Mouse (Mus musculus) left cerebral cortex, postnatal 36 days (tissue): ENCODE data around the gene Purb. TPM values are rescaled to one million over a fixed set of nuclear protein-coding genes. Genes with fewer than 3 reads are reported as not detected.
A peak's percentile ranks its signal among the peaks of the same experiment; 100 is the strongest.

Experiments
- DNase-seq, 2 experiments: peaks; one replicate each; pipeline ENCODE4 v3.0.0; 2021 to 2022; ENCODE audit warnings: low spot score in 2 of 2, mixed read lengths in 1 of 2
- intact Hi-C: fragments of 180-260 bp; cut with DNase I; formaldehyde crosslinking; loops from one replicate; pipeline ENCODE4 v1.15.1; 2025
- total RNA-seq, 2 experiments: library from RNA; stranded (reverse); gene quantifications; 2 replicates each; pipeline ENCODE4 v1.2.3; 2021

The Purb gene
- total RNA-seq: 100 to 1,000 TPM; 283 to 295 TPM

DNA sequence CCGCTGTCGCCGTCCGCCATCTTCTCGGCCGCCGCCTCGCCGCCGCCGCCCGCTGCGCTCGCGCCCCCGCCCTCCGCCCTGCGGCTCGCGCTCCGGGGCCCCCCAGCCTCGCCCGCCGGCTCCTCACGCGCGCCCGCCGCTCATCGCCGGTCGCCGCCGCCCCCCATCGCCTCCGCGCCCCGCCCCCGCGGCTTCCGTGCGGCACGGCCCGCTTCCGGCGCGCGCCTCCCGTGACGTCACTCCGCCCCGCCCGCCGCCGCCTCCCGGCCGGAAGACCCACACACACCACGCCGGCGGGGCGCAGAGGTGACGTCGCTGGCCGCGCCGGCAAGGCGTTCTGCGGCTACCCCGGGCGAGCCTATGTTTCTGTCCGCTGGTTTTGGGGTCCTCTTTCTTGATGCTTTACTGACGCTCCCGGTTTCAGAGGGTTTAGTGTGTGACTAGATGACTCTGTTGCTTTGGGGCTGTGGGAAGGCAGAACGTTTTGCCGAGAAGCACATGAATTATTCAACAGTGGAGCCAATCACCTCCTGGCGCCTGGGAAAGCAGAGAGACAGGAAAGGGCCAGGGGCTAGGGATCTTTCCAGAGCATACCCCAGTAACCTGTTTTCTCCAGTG is at the start of gene Purb:
Gene Purb (minus strand): TSS at position 51 of the 618 bp plus-strand sequence.
- DNase-seq: peak; percentile 91 to 94
- intact Hi-C loops: loop anchor here (1.0 to 5.0 kb wide), 2 partner anchors 51 to 70 kb away; partner anchors contain the start of gene Ccm2

DNA sequence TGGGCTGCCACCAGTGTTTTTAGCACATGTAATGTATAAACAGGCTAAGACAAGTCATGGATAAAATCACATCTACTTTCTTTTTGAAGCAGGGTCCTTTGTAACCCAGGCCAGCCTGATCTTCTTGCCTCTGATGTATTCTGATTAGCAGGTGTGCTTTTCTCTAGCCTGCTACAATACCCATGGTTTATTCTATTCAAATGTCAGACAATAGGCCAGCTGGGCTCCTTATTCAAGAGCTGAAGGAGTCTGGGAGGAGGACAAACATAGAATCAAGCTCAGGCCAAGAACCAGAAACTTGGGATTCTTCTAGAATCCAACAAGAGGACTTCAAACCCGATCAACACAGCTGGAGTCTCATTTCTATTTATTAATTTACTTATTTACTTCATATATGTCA is 49.5 kb upstream of the Purb start:
- no peak for DNase-seq
- intact Hi-C loops: loop anchor here (5.0 kb wide), 1 partner anchor 48 kb away; the partner anchor contains the start of gene Purb

DNA sequence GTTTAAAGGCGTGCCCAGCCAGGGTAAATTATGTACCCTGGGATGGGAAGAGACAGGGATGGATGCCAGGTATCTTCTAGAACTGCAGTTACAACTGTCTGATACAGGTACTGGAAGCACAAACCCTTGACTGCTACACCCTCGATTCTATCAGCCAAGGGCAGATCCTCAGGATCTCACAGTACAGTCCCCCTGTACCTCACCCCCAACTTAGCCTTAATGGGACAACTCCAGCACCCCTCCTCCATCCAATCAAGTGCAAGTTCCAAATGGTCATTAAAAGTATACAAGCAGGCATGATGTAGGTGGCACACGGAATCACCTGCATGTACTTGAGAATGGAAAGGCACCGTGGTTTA is 49.1 kb upstream of the Purb start:
- no peak for DNase-seq
- intact Hi-C loops: loop anchor here (5.0 kb wide), 1 partner anchor 48 kb away; the partner anchor contains the start of gene Purb

DNA sequence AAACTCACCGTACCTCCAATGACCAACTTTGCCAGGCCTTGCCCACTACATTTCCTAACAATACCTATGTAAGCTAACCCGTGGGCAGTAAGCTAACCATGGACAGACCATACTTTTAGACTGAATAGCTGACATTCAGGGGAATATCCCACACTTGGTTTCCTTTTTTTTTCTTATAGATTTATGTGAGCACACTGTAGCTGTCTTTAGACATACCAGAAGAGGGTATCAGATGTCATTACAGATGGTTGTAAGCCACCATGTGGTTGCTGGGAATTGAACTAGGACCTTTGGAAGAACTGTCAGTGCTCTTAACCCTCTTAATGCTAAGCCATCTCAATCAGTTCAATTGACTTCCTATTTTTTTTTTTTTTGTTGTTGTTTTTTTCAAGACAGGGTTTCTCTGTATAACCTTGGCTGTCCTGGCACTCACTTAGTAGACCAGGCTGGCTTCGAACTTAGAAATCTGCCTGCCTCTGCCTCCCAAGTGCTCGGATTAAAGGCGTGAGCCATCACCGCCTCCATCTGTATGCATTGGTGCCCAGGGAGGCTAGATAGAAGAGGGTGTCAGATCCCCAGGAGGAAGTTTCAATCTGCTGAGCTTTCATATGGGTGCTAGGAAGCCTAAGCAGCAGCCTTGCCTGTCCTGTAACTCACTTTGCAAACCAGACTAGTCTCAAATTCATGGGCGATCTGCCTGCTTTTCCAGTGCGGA is 48.6 kb upstream of the Purb start:
- no peak for DNase-seq
- intact Hi-C loops: no loop called here

DNA sequence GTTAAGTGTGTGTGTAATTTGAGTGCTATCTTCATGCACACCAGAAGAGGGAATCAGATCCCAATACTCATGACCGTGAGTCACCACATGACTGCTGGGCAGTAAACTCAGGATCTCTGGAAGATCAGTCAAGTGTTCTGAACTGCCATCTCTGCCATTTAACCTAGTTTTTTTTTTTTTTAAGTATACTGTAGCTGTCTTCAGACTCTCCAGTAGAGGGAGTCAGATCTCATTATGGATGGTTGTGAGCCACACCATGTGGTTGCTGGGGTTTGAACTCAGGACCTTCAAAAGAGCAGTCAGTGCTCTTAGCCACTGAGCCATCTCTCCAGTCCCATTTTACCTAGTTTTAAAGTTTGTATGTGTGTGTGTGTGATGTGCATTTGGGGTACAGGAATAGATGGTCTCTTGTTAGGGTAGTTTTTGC is 48.0 kb upstream of the Purb start:
- intact Hi-C loops: no loop called here
- DNase-seq: no peak

DNA sequence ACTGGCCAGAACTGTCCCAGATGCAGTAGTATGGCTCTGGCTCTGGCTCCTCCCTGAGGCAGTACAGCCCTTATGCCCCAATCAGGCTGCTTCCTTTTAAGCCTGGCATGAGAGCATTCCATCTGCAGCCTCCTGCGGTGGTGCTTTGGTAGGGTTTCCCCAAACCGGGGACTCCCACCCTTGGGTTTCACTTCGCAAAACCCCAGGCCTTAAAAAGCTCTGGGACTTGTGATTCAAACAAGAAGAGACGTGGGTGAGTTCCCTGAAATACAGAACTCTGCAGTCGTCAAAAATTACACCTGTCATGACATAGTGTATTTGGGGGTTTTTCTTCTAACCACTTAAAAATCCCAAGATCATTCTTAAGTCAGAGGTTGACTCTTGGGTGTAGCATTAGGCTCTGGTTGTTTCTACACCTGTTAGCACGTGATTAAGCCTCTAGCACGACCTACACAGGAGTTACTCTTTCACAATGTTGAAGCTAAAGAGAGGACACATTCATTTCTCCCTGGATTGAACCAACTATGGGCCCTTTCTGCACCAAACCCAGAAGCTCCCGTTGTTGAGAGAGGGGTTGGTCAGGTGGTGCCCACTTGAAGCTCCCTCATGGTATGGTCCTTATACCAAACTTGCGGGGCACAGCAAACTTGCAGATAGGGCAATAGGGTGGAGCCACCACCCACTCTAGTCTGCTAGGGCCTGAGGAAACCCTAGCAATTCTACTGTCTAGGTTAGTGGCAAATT is 47.2 kb upstream of the Purb start:
- intact Hi-C loops: no loop called here
- DNase-seq: no peak

DNA sequence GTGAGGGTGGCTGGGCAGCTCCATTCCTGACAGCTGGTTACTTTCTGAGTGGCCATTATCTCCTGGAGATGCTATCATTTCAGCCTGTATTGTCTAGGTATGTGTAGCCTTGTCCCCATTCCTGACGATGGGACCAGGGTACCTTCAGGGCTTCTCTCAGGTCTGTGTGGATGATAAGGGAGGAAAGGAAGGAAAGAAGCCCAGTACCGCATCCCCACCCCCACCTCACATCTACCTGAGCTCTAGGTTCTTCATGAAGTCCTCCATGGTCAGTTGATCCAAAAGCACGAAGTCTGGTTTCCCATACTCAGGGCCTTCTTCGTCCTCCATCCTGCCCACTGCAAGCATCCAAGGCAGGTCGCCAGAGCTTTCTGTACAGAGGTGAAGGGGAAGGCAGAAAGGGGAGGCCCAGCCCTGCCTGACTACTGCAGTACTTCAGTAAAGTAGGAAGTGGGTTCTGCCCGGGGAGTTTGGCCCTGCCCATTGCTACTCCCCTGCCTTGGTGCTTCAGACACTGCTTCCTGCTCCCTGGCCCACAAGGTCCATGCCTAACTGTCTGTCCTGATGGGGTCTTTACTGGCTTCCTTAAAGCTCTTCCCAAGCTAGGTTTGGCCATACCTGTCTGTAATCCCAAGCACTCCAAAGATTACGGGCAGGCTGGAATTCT is 44.9 kb upstream of the Purb start, which contains the start of gene Myo1g:
Gene Myo1g (minus strand): TSS at position 459 of the 667 bp plus-strand sequence.
- intact Hi-C loops: no loop called here

DNA sequence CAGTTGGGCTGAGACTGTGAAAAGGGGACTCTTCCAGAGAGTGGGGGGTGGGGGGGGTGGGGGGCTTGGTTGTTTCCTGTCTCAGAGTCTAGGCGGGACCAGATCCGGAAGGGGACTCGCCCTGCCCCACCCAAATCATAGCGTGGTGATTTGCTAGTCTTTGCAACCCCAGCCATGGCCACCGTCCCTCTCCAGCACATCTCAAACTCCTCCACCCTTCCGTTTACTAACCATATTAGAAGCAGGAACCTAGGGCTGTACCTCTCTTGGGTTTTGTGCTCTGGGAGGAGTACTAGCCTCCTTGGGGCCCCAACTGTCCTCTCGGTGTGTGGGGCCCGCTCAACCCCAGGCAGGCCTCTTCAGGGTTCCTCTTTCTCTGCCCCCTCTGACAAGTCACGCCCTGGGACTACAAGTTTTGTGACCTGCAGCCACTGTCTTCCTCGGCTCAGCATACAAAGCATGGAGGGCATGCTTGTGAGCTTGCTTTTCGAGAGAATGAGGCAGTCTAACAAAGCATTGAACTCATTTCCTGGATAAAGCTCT is 43.8 kb upstream of the Purb start:
- no peak for DNase-seq
- intact Hi-C loops: no loop called here

More for the DNA sequence above, 44.9 kb upstream of the Purb start, which contains the start of gene Myo1g:
- DNase-seq: no peak

DNA sequence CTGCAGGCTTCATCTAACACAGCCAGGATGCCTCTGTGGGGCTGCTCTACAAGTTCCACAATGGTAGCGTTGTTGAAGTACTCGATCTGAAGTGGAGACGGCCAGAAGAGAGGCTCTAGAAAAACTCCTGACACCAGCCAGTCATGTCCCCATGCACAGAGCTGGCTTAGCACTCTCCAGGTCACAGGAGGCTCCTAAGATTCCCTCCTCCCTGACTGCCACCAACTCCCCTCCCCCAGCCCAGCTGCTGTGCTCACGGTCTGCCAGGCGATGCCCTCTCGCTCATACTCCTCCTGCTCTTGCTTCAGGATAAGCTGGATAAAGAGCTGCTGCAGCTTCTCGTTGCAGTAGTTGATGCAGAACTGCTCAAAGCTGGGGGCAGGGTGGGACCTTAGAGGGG is 39.1 kb upstream of the Purb start:
- intact Hi-C loops: no loop called here
- DNase-seq: no peak

DNA sequence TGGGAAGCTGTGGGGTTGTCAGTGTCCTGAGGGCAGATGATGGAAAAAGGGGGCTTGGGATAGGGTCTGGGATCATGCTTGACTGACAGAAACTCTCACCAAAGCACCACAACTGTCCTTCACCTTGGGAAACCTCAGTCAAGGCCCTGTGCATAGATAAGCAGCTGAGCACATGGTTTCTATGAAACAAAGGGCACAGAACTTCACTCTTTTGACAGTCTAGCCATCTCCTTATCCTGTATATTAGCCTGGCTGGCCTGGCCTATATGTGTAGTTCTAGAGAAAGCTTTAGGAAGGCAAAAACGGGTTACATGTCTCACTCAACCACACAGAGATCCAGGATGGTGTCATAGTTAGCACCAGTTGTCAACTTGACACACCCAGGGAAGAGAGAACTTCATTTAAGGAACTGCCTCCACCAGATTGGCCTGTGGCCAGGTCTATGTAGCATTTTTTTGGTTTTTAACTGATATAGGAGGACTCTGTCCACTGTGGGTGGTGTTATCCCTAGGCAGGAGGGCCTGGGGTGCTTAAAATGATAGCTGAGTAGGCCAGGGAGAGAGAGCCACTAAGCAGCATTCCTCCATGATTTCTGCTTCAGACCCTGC is 32.7 kb upstream of the Purb start:
- intact Hi-C loops: no loop called here
- DNase-seq: no peak

DNA sequence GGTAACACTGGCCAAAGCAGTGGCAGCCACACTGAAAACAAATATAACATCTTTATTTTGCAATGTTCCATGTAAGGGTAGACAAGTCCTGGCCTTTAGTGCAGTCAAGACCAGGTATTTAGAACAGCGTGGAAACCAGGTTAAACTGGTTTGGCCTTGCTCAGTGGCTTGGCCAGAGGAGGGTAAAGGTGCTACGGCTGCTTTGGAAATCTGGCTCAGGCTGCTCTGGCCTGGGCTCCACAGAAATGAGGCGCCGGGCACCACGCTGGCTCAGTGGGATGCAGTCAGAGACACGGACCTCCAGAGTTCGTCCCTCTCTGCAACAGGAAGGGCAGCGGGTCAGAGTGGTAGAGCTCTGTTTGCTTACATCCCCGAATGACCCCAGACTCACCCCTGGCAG is 30.8 kb upstream of the Purb start:
- intact Hi-C loops: no loop called here
- no peak for DNase-seq

DNA sequence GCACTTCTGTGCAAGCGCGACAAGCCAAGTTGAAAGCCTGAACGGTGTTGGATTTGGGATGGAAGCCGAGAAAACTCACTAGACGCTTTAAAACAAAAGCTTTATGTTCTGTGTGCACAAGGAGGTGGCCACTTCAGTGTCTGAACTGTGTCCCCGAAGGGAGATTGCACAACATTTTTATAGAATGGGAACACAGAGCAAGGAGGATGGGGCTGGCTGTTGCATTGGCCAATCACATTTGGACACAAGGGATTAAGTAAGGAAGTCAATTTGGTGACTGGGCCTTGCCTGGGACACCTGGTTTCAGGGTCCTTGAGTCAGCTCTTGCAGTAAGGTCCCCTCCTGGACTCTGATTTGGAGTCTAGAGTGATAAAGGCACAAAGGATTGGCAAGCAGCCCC is 29.0 kb upstream of the Purb start:
- intact Hi-C loops: no loop called here

DNA sequence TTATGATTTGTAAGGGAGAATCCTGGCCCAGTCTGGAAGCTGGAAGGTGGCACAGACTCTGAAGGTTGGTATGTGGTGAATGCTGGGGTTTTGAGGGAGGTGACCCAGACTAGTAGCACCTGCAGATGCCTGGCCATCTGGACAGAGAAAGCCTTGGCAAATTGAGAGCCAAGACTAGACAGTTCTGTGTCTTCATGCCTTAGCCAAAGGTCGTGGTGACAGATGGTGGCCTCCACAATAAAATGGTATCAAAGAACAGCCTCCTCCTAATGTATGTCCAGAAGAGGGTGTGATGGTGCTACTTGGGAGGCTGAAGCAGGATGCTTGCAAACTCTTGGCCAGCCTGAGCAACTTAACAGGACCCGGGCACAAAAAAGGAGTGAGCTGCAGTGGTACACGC is 28.5 kb upstream of the Purb start:
- intact Hi-C loops: no loop called here
- no peak for DNase-seq

More for the DNA sequence above, 29.0 kb upstream of the Purb start:
- no peak for DNase-seq

DNA sequence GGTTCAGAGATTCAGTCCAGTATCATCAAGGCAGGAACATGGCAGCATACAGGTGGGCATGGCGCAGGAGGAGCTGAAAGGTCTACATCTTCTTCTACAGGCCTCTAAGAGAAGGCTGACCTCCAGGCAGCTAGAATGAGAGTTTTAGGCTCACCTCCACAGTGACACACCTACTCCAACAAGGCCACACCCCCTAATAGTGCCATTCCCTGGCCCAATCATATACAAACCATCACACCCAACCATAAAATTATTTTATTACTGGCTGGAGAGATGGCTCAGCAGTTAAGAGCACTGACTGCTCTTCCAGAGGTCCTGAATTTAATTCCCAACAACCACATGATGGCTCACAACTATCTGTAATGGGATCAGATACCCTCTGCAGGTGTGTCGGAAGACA is 26.8 kb upstream of the Purb start:
- intact Hi-C loops: no loop called here
- no peak for DNase-seq

DNA sequence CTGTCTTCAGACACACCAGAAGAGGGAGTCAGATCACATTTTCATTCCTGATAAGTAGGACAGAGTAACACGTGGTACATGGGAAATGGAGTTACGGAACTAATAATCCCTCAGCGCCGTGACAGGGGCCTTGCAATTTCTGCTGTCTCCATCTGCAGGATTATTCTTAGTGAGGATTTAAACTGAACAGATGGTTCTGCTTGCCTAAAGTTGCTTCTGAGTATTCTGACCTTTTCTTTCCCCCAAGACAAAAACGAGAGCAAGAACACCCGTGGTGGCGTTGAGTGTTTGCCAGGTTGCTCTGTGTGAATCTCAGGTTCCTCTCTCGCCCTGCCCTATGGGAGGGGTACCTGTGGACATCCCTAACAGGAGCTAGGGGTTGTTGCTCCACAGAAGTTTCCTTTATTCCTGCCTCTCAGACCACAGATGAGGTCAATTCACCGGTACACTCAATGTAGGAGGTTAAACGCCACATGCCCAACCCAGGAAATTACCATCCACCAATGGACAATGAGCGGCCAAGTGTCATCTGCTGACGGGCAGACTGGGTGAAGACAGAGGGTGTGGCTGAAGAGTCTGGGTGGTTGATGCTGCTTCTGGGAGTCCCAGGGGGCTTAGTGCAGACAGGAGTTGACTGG is 21.7 kb upstream of the Purb start:
- intact Hi-C loops: no loop called here
- no peak for DNase-seq

DNA sequence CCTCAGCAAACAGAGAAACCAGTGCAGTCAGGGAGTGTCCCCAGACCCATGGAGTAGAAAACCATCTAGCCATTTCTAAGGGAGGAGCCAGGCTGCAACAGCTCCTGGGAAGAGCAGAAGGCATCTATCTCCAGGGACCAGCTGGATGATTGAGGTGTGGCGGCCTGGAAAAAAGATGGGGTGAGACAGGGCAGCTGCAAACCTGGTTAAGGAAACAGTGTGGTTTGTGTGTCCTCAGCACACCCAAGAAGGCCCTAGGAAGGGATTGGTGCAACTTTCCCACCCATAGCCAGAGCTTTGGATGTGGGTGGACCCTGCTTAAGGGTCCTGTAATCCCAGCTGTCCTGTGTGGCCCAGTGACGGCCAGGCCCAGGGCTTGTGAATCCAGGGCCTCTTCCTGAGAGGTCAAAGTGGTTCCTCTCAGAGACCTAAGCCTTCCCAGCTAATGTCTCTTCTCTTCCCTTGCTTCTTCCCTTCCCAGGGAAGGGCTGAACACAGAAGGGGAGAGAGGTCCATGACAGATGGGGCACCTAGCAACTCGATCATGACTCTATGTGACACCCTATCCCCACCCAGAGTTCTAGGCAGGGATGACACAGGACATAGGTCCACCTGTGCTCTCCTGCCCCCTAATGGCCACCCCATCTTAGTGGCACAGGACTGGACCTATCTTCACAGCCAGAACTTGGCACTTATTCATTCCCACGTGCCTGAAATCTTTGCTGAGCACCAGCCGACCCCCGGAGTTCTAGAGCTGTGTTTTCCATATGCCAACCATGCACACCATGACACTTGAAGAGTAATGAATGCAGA is 14.2 kb upstream of the Purb start:
- DNase-seq: no peak
- intact Hi-C loops: no loop called here

DNA sequence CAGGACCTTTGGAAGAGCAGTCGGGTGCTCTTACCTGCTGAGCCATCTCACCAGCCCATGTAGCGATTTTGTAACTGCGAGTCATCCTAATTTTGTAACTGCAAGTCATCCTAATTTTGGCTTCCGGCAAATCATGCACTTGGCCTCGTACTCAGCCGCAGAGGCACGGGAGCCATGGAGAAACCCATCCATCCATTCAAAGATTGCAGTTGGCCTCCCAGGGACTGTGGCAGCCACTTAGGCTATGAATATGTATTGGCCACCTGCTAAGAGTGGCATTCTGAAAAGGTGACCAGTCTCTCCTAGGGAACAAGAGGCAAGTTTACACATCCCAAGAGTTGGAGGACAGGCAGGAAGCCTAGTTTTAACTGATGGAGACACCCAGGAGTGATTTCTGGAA is 13.5 kb upstream of the Purb start:
- DNase-seq: no peak
- intact Hi-C loops: no loop called here

DNA sequence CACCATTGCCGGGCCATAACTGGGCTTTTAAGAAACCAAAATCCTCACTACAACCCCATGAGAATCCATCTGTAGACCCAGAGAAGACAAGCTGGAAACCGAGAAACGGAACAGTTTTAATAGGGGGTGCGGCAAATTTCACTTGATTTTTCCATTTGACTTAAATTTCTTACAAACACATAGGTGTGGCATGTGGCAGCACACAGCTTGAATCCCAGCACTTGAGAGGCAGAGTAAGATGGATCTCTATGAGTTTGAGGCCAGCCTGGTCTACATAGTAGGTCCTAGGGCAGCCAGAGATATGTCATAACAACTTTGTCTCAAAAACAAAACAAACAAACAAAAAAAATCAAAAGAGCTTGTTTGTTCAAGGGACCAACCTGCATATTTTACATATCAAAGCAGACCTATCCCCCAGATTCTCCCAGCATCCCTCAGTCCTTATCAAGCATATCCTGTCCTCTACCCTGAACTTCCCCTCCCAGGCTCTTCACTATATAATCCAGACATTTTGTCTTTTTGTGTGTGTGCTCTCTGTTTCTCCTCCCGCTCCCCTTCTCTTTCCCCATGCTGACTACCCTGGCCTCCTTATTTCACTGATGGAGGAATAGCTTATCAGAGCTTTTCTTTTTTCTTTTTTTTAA is 12.4 kb upstream of the Purb start:
- intact Hi-C loops: no loop called here

More for the DNA sequence above, 12.4 kb upstream of the Purb start:
- no peak for DNase-seq
